Mouse (Mus musculus): ENCODE results near the gene Pcbd2. TPM values are rescaled to one million over a fixed set of nuclear protein-coding genes. Genes with fewer than 3 reads are reported as not detected.

Gene Pcbd2
- total and polyA plus RNA-seq, 2 experiments from 2014 or later = 11.0 to 32.1 TPM

GRCm38 (mm10) chr13:55761486-55761885 is 34.3 kb downstream of the Pcbd2 start:
- Histone ChIP-seq H3K9me3 (ENCODE audit: low read length) (no peaks in the 10 kb centered on the region), H3K36me3 (ENCODE audit: insufficient read depth, low read length) (no peaks in the 10 kb centered on the region), H3K4me2 (ENCODE audit: low read depth, low read length) (no peak overlapping the region), H3K27ac (no peak overlapping the region), H3K4me3 (ENCODE audit: low read length) (no peak overlapping the region), H3K4me1 (ENCODE audit: insufficient read depth, low read length) (no peaks in the 10 kb centered on the region), H3K9ac (replicated peaks; ENCODE audit: low read length) (no peak overlapping the region), H3K27me3 (ENCODE audit: insufficient read depth, low read length) (no peaks in the 10 kb centered on the region)
- no peak for ATAC-seq
- DNase-seq (ENCODE audit: low spot score) = no peak
- no peak for TF ChIP-seq CTCF (IDR thresholded peaks at IDR 0.05; ENCODE audit: low read depth)
- WGBS = 83% methylated on average over 10 of the region's 10 CpGs

DNA sequence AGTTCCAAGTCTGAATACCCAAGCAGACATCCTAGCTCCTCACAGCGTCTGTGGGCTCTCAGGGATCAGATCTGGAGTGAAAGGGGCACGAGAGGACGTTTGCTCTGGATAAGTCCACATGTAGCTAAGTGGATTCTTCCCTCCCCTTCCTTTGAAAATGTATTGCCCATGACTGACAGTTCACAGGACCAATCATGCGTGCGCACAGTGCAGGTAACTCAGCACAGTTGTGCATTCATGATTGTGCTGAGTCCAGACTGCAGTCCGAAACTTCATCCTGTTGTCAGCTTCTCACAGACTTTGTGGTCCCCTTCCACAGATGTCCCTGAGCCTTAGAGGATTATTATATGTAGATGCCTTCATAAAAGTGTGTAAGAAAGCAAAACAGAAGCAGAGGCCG is 47.2 kb downstream of the Pcbd2 start:
- Histone ChIP-seq H3K9ac (replicated peaks; ENCODE audit: low read length) (no peak overlapping the region), H3K4me3 (ENCODE audit: low read length) (no peak overlapping the region), H3K4me2 (ENCODE audit: low read depth, low read length) (no peak overlapping the region), H3K9me3 (ENCODE audit: low read length) (no peaks in the 10 kb centered on the region), H3K36me3 (ENCODE audit: insufficient read depth, low read length) (no peaks in the 10 kb centered on the region), H3K27ac (no peak overlapping the region), H3K4me1 (ENCODE audit: insufficient read depth, low read length) (no peaks in the 10 kb centered on the region), H3K27me3 (ENCODE audit: insufficient read depth, low read length) (no peaks in the 10 kb centered on the region)
- TF ChIP-seq CTCF (IDR thresholded peaks at IDR 0.05; ENCODE audit: low read depth) = no peak
- ATAC-seq (no peak), DNase-seq (ENCODE audit: low spot score) (no peak)
- 88% methylated on average over 7 of the region's 7 CpGs for WGBS

DNA sequence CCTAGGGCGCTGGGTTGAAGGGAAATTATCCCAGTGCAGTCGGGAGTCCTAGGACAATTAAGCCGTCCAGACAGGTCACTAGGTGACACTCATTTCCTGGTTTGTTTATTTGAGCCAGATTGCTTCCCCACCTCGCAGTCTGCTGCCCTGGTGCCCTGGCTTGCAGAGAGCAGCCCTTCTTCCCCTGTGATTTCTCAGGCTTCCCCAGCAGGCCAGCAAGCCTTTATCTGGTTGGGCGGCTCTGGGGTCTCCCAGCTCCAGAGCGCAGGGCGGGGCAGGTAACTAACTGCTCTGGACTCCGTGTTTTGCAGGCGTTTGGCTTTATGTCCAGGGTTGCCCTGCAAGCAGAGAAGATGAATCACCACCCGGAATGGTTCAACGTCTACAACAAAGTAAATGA is 47.9 kb downstream of the Pcbd2 start:
- no peaks in the 10 kb centered on the region for H3K36me3 ChIP-seq (ENCODE audit: insufficient read depth, low read length)
- 77% methylated on average over 11 of the region's 11 CpGs for WGBS
- no peak overlapping the region for H3K4me3 ChIP-seq (ENCODE audit: low read length)
- H3K4me2 ChIP-seq (ENCODE audit: low read depth, low read length) = no peak overlapping the region
- H3K9me3 ChIP-seq (ENCODE audit: low read length) = no peaks in the 10 kb centered on the region
- DNase-seq (ENCODE audit: low spot score) = no peak
- H3K27ac ChIP-seq = no peak overlapping the region
- no peaks in the 10 kb centered on the region for H3K4me1 ChIP-seq (ENCODE audit: insufficient read depth, low read length)
- TF ChIP-seq CTCF (IDR thresholded peaks at IDR 0.05; ENCODE audit: low read depth) = no peak
- no peak for ATAC-seq
- H3K9ac ChIP-seq (replicated peaks; ENCODE audit: low read length) = no peak overlapping the region
- H3K27me3 ChIP-seq (ENCODE audit: insufficient read depth, low read length) = no peaks in the 10 kb centered on the region

DNA sequence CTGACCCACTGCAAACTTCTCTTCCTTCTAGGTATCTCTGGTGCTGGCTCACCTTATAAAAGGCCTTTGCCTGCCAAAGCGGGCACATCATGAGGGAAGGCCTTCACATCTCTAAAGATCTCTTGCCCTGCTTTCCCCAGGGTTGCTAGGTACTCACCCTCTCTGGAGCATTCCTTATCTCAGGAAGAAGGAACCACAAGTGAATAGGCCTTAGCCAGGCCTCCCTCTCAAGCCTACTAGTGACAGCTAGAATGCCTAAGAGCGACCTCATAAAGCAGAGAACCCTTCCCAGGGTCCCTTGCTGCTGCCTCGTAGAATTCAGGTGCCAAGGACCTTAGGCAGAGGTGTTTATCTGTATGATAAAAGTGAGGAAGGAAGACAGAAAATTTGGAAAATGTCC is 57.1 kb downstream of the Pcbd2 start, which contains the start of gene Catsper3:
TSS of gene Catsper3 (plus strand) at position 301 of the 400 bp plus-strand sequence.
- no peak for ATAC-seq
- no peaks in the 10 kb centered on the region for H3K4me1 ChIP-seq (ENCODE audit: insufficient read depth, low read length)
- no peak for DNase-seq (ENCODE audit: low spot score)
- WGBS = 91% methylated on average over 3 of the region's 3 CpGs
- H3K4me2 ChIP-seq (ENCODE audit: low read depth, low read length) = no peak within 1 kb of the TSS
- H3K9ac ChIP-seq (replicated peaks; ENCODE audit: low read length) = no peak within 1 kb of the TSS
- H3K27me3 ChIP-seq (ENCODE audit: insufficient read depth, low read length) = no peaks in the 10 kb centered on the region
- H3K9me3 ChIP-seq (ENCODE audit: low read length) = no peaks in the 10 kb centered on the region
- H3K36me3 ChIP-seq (ENCODE audit: insufficient read depth, low read length) = no peaks in the 10 kb centered on the region
- no peak for TF ChIP-seq CTCF (IDR thresholded peaks at IDR 0.05; ENCODE audit: low read depth)
- no peak within 1 kb of the TSS for H3K4me3 ChIP-seq (ENCODE audit: low read length)
- H3K27ac ChIP-seq = no peak within 1 kb of the TSS

DNA sequence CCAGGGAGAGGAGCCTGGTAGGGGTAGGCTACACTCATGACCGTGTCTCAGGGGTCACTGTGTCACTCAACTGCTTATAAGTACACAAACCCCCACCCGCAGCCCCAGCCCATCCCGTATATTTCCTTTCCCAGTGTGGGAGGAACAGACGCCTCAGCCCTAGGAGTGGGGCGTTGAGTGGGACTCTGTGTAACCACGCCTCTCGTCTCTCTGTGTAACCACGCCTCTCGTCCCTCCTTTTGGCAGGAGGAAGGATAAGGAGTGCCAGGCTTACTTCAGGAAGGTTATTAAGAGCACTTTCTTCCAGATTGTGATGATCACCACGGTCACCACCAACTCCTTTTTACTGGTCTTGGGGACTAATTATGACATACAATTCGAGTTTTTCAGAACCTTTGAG is 59.0 kb downstream of the Pcbd2 start:
- no peak for ATAC-seq
- H3K4me3 ChIP-seq (ENCODE audit: low read length) = no peak overlapping the region
- no peak for DNase-seq (ENCODE audit: low spot score)
- H3K36me3 ChIP-seq (ENCODE audit: insufficient read depth, low read length) = no peaks in the 10 kb centered on the region
- H3K4me1 ChIP-seq (ENCODE audit: insufficient read depth, low read length) = no peaks in the 10 kb centered on the region
- TF ChIP-seq CTCF (IDR thresholded peaks at IDR 0.05; ENCODE audit: low read depth) = no peak
- H3K27ac ChIP-seq = no peak overlapping the region
- no peak overlapping the region for H3K4me2 ChIP-seq (ENCODE audit: low read depth, low read length)
- no peaks in the 10 kb centered on the region for H3K27me3 ChIP-seq (ENCODE audit: insufficient read depth, low read length)
- 77% methylated on average over 11 of the region's 11 CpGs for WGBS
- H3K9me3 ChIP-seq (ENCODE audit: low read length) = no peaks in the 10 kb centered on the region
- no peak overlapping the region for H3K9ac ChIP-seq (replicated peaks; ENCODE audit: low read length)

- Histone ChIP-seq H3K9ac (replicated peaks; ENCODE audit: low read length) (no peak overlapping the region), H3K36me3 (ENCODE audit: insufficient read depth, low read length) (no peaks in the 10 kb centered on the region), H3K4me1 (ENCODE audit: insufficient read depth, low read length) (no peaks in the 10 kb centered on the region), H3K9me3 (ENCODE audit: low read length) (0 out of 2 replicates have a peak, but pooled peaks cover 3% of the 10 kb centered on the region), H3K4me3 (ENCODE audit: low read length) (no peak overlapping the region), H3K27ac (no peak overlapping the region), H3K4me2 (ENCODE audit: low read depth, low read length) (no peak overlapping the region), H3K27me3 (ENCODE audit: insufficient read depth, low read length) (no peaks in the 10 kb centered on the region)
- 63% methylated on average over 2 of the region's 2 CpGs for WGBS
- no peak for TF ChIP-seq CTCF (IDR thresholded peaks at IDR 0.05; ENCODE audit: low read depth)
- DNase-seq (ENCODE audit: low spot score) (no peak), ATAC-seq (no peak)
These were observed 74.1 kb downstream of the Pcbd2 start for GRCm38 (mm10) chr13:55801246-55801645.

GRCm38 (mm10) chr13:55803973-55804372 is 76.8 kb downstream of the Pcbd2 start:
- Histone ChIP-seq H3K4me2 (ENCODE audit: low read depth, low read length) (no peak overlapping the region), H3K9me3 (ENCODE audit: low read length) (0 out of 2 replicates have a peak, but pooled peaks cover 3% of the 10 kb centered on the region), H3K9ac (replicated peaks; ENCODE audit: low read length) (no peak overlapping the region), H3K4me1 (ENCODE audit: insufficient read depth, low read length) (no peaks in the 10 kb centered on the region), H3K27ac (no peak overlapping the region), H3K36me3 (ENCODE audit: insufficient read depth, low read length) (no peaks in the 10 kb centered on the region), H3K27me3 (ENCODE audit: insufficient read depth, low read length) (no peaks in the 10 kb centered on the region), H3K4me3 (ENCODE audit: low read length) (no peak overlapping the region)
- whole genome bisulfite sequencing = 91% methylated on average over 1 of the region's 1 CpGs
- ATAC-seq = no peak
- TF ChIP-seq CTCF (IDR thresholded peaks at IDR 0.05; ENCODE audit: low read depth) = no peak
- DNase-seq (ENCODE audit: low spot score) = no peak

All from hindbrain, postnatal 0 days (tissue).